8 mouse cellular contexts compared by ENCODE assay signal in the genomic region with DNA sequence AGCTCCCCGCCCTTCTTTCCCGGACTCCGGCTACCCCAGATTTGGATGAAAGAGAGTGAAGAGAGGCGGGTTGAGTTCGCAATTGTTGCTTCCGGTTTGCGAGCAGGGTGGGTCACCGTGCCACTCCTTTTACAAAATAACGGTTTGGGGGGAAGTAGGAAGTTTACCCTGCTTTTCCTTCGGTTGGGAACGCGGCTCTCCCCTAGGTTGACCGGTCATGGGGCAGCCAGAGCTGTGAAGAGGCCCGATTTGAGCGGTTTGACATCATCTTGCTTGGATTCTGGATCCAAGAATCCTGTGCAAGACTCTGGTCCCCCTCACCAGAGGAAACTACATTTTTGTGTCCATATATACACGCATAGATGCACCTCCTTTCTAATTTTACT. TPM values are rescaled to one million over a fixed set of nuclear protein-coding genes. Genes with fewer than 3 reads are reported as not detected.
DNase-seq lines count a peak whose midpoint lies in the region; ATAC-seq and TF ChIP-seq lines count a peak whose summit lies in the region.

No protein-coding gene starts in this region.

- H3K9ac ChIP-seq in liver, embryonic 12.5 days, result peak overlapping the region; percentile 17; the same call in 1 of the 2 replicates

- peak overlapping the region; percentile 62 for H3K4me3 ChIP-seq in erythroblast, embryonic 14.5 days (replicated peaks)
- H3K4me3 ChIP-seq in testis, adult 2 months (ENCODE audit: control insufficient read depth, low read depth, low read length), result peak overlapping the region; percentile 89
- H3K4me3 ChIP-seq in liver, embryonic 12.5 days, result peak overlapping the region; percentile 67

- no peak for TF ChIP-seq POLR2A in testis, adult 2 months (IDR thresholded peaks at IDR 0.05; ENCODE audit: control insufficient read depth, low read depth, low read length)

- H3K36me3 ChIP-seq in erythroblast, embryonic 14.5 days (ENCODE audit: control insufficient read depth), result no peaks in the 10 kb centered on the region
- no peaks in the 10 kb centered on the region for H3K36me3 ChIP-seq in testis, adult 2 months (ENCODE audit: control insufficient read depth, insufficient read depth, low read length)
- H3K36me3 ChIP-seq in liver, embryonic 12.5 days, result no peaks in the 10 kb centered on the region

- H3K4me1 ChIP-seq in erythroblast, embryonic 14.5 days (ENCODE audit: control insufficient read depth), result peaks cover 17% of the 10 kb centered on the region
- H3K4me1 ChIP-seq in testis, adult 2 months (ENCODE audit: control insufficient read depth, insufficient read depth, low read length), result peaks cover 22% of the 10 kb centered on the region
- peaks cover 24% of the 10 kb centered on the region for H3K4me1 ChIP-seq in liver, embryonic 12.5 days

- no peak for ATAC-seq in erythroblast, adult 5-6 weeks (replicated peaks; ENCODE audit: low FRiP score, poor library complexity, severe bottlenecking)
- ATAC-seq in liver, embryonic 12.5 days, result peak; percentile 23
- no peak; the same call in 1 of the 2 replicates for ATAC-seq in megakaryocyte progenitor cell, adult 5-6 weeks (replicated peaks; ENCODE audit: poor library complexity)

- no peak for DNase-seq in testis, postnatal 14 days (ENCODE audit: low spot score)
- DNase-seq in left cerebral cortex, adult 18-20 months (ENCODE audit: low spot score in 2 of 2), result no peak
- no peak for DNase-seq in B cell, adult 2 months

- peaks cover 49% of the 10 kb centered on the region for H3K27me3 ChIP-seq in erythroblast, embryonic 14.5 days (ENCODE audit: control insufficient read depth)
- H3K27me3 ChIP-seq in testis, adult 2 months (ENCODE audit: control insufficient read depth, insufficient read depth, low read length), result no peaks in the 10 kb centered on the region
- peaks cover 48% of the 10 kb centered on the region for H3K27me3 ChIP-seq in liver, embryonic 12.5 days (replicated peaks)

- TF ChIP-seq CTCF in testis, adult 2 months (IDR thresholded peaks at IDR 0.05; ENCODE audit: control insufficient read depth, insufficient read depth, insufficient replicate concordance, low read depth, low read length), result no peak

- peak overlapping the region; percentile 69 for H3K27ac ChIP-seq in testis, adult 2 months (ENCODE audit: control insufficient read depth, insufficient read depth, low read depth, low read length)
- H3K27ac ChIP-seq in liver, embryonic 12.5 days, result peak overlapping the region; percentile 40; the same call in 1 of the 2 replicates

- H3K9me3 ChIP-seq in erythroblast, embryonic 14.5 days (ENCODE audit: control insufficient read depth, low read length), result no peaks in the 10 kb centered on the region; the same call in 1 of the 2 replicates
- H3K9me3 ChIP-seq in liver, embryonic 12.5 days (replicated peaks), result no peaks in the 10 kb centered on the region

- WGBS in liver, embryonic 12.5 days (ENCODE audit: insufficient replicate concordance), result 1% methylated on average over 16 of the region's 16 CpGs

- peak overlapping the region; percentile 95 for H3K4me2 ChIP-seq in liver, embryonic 12.5 days

RNA-seq across cellular contexts. Expression of a gene that starts 0.4 kb away (rescaled TPM):
- polyA plus RNA-seq in erythroblast, embryonic 14.5 days (2012), result 0.01 TPM in 1 of 2 replicates, not detected in the other
- not detected in 2 replicates for total RNA-seq in erythroblast, adult 5-6 weeks (2015; ENCODE audit: low replicate concordance)
- 1.4 and 1.5 TPM in 2 replicates for total RNA-seq in erythroblast, adult 5-6 weeks (2017; ENCODE audit: low replicate concordance)
- 1.8 and 2.0 TPM in 2 replicates for polyA plus RNA-seq in testis, adult 2 months (2012; rRNA removed)
- 2.1 and 2.5 TPM in 2 replicates for polyA plus RNA-seq in liver, embryonic 12.5 days (2016; fragmentation: Nextera tagmentation; extraction: Ambion mirVana)
- total RNA-seq in megakaryocyte progenitor cell, adult 5-6 weeks (2015), result 3.9 and 5.3 TPM in 2 replicates
- 1.4 and 1.9 TPM in 2 replicates for total RNA-seq in megakaryocyte progenitor cell, adult 5-6 weeks (2017)
- total RNA-seq in left cerebral cortex, adult 18-20 months (2021), result 100 to 1,000 TPM; 124 to 138 TPM

Comparison
In these comparisons a context has a peak if more than half of its experiments do, and no peak if none do; other contexts are left out.
1. RNA of a gene that starts 0.4 kb away (total RNA-seq): 124 to 138 TPM in left cerebral cortex, adult 18-20 months; 1.4 to 5.3 TPM in megakaryocyte progenitor cell, adult 5-6 weeks and 1.4 to 1.5 TPM in erythroblast, adult 5-6 weeks; every median in the first group is over 10 times any median in the second.
2. Peak in every context shown above with its lines, with median percentiles within 50 percentile points of each other: H3K4me3 ChIP-seq.